ENCODE assay signal across 8 mouse cellular contexts in the genomic region with DNA sequence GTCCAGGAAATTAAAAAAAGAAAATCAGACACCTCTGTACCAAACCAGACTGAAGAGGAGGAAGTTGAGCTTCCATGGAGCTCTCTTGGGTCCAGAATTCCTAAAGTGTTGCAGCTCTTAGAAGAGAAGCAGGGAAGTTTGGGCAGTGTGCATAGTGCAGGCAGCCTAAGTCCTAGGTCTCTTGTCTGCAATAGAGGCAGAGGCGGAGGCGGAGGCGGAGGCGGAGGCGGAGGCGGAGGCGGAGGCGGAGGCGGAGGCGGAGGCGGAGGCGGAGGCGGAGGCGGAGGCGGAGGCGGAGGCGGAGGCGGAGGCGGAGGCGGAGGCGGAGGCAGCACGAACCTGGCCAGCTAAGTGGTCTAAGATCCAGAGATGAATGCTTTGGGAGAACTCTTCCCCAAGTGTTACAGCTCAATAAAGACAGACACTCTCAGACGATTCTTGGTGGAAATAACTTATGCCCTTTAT. TPM values are rescaled to one million over a fixed set of nuclear protein-coding genes. Genes with fewer than 3 reads are reported as not detected.
DNase-seq lines count a peak whose midpoint lies in the region; ATAC-seq and TF ChIP-seq lines count a peak whose summit lies in the region.

No protein-coding gene starts in this region.

- no peaks in the 10 kb centered on the region for H3K27me3 ChIP-seq in liver, postnatal 0 days (ENCODE audit: insufficient read depth, low read length)
- no peaks in the 10 kb centered on the region for H3K27me3 ChIP-seq in intestine, embryonic 14.5 days (replicated peaks; ENCODE audit: control insufficient read depth, insufficient read depth, low read length)
- H3K27me3 ChIP-seq in liver, embryonic 14.5 days (ENCODE audit: control insufficient read depth, insufficient read depth, low read length) = no peaks in the 10 kb centered on the region
- no peaks in the 10 kb centered on the region for H3K27me3 ChIP-seq in neural tube, embryonic 13.5 days

- no peak overlapping the region for H3K9ac ChIP-seq in liver, postnatal 0 days (replicated peaks)
- no peak overlapping the region for H3K9ac ChIP-seq in intestine, embryonic 14.5 days (ENCODE audit: low read length)
- H3K9ac ChIP-seq in liver, embryonic 14.5 days (replicated peaks) = no peak overlapping the region
- no peak overlapping the region for H3K9ac ChIP-seq in neural tube, embryonic 13.5 days

- no peaks in the 10 kb centered on the region for H3K9me3 ChIP-seq in liver, postnatal 0 days (ENCODE audit: low read length)
- no peaks in the 10 kb centered on the region for H3K9me3 ChIP-seq in intestine, embryonic 14.5 days (ENCODE audit: control insufficient read depth, low read length)
- H3K9me3 ChIP-seq in liver, embryonic 14.5 days (ENCODE audit: control insufficient read depth, low read length) = no peaks in the 10 kb centered on the region
- H3K9me3 ChIP-seq in neural tube, embryonic 13.5 days = no peaks in the 10 kb centered on the region

- H3K4me3 ChIP-seq in liver, postnatal 0 days (ENCODE audit: low read depth, low read length) = no peak overlapping the region
- no peak overlapping the region for H3K4me3 ChIP-seq in bone marrow macrophage, adult 2 months (ENCODE audit: insufficient read depth, low read length)
- H3K4me3 ChIP-seq in intestine, embryonic 14.5 days (ENCODE audit: low read depth, low read length) = no peak overlapping the region
- no peak overlapping the region for H3K4me3 ChIP-seq in liver, embryonic 14.5 days (ENCODE audit: insufficient read depth in 1 of 2, low read depth in 2 of 2, low read length in 2 of 2)
- no peak overlapping the region for H3K4me3 ChIP-seq in neural tube, embryonic 13.5 days

- no peak for ATAC-seq in liver, postnatal 0 days
- no peak for ATAC-seq in intestine, embryonic 14.5 days (replicated peaks; ENCODE audit: low FRiP score, low TSS enrichment, low read depth)
- ATAC-seq in liver, embryonic 14.5 days (ENCODE audit: insufficient read depth) = no peak
- ATAC-seq in neural tube, embryonic 13.5 days (ENCODE audit: low read depth) = peak; percentile 75

- peaks cover 35% of the 10 kb centered on the region for H3K4me1 ChIP-seq in liver, postnatal 0 days (ENCODE audit: insufficient read depth)
- peaks cover 60% of the 10 kb centered on the region for H3K4me1 ChIP-seq in bone marrow macrophage, adult 2 months (ENCODE audit: control insufficient read depth, insufficient read depth, low read length)
- peaks cover 43% of the 10 kb centered on the region for H3K4me1 ChIP-seq in intestine, embryonic 14.5 days (replicated peaks; ENCODE audit: control insufficient read depth, insufficient read depth, low read length)
- peaks cover 0 to 30% of the 10 kb centered on the region in 2 experiments; a peak in 2 of 4 replicates for H3K4me1 ChIP-seq in liver, embryonic 14.5 days (replicated peaks; ENCODE audit: control insufficient read depth in 2 of 2, insufficient read depth in 2 of 2, low read length in 1 of 2)
- H3K4me1 ChIP-seq in neural tube, embryonic 13.5 days (replicated peaks) = no peaks in the 10 kb centered on the region; the same call in 1 of the 2 replicates

- H3K36me3 ChIP-seq in liver, postnatal 0 days (replicated peaks; ENCODE audit: insufficient read depth, low read length) = no peaks in the 10 kb centered on the region
- H3K36me3 ChIP-seq in intestine, embryonic 14.5 days (ENCODE audit: control insufficient read depth, insufficient read depth, low read length) = no peaks in the 10 kb centered on the region
- no peaks in the 10 kb centered on the region for H3K36me3 ChIP-seq in liver, embryonic 14.5 days (replicated peaks; ENCODE audit: control insufficient read depth, insufficient read depth, low read depth)
- no peaks in the 10 kb centered on the region for H3K36me3 ChIP-seq in neural tube, embryonic 13.5 days

- TF ChIP-seq POLR2A in bone marrow macrophage, adult 2 months (IDR thresholded peaks at IDR 0.05; ENCODE audit: borderline replicate concordance, low read depth, low read length) = no peak

- no peak for TF ChIP-seq CTCF in liver, postnatal 0 days (IDR thresholded peaks at IDR 0.05; ENCODE audit: low read depth)
- TF ChIP-seq CTCF in bone marrow macrophage, adult 2 months (IDR thresholded peaks at IDR 0.05; ENCODE audit: low read depth, low read length) = no peak
- no peak for TF ChIP-seq CTCF in liver, embryonic 14.5 days (IDR thresholded peaks at IDR 0.05; ENCODE audit: low read depth)

- WGBS in liver, postnatal 0 days (ENCODE audit: insufficient replicate concordance) = 3% methylated on average over 12 of the region's 23 CpGs
- 7% methylated on average over 16 of the region's 23 CpGs for WGBS in intestine, embryonic 14.5 days
- WGBS in liver, embryonic 14.5 days (ENCODE audit: insufficient replicate concordance) = 0% methylated on average over 13 of the region's 23 CpGs
- whole genome bisulfite sequencing in neural tube, embryonic 13.5 days = 9% methylated on average over 7 of the region's 23 CpGs

- peak; percentile 35 for DNase-seq in liver
- DNase-seq in liver, postnatal 0 days = no peak
- DNase-seq in gastrocnemius, postnatal 4 days (ENCODE audit: low spot score in 2 of 2) = peak; percentile 23 to 58
- no peak for DNase-seq in intestine, embryonic 14.5 days (ENCODE audit: low spot score)
- DNase-seq in liver, embryonic 14.5 days (ENCODE audit: low read depth in 3 of 3, low spot score in 3 of 3) = no peak
- DNase-seq in left cerebral cortex, adult 8-10 months (ENCODE audit: low spot score in 2 of 2) = no peak

- no peak for TF ChIP-seq EP300 in liver, postnatal 0 days (IDR thresholded peaks at IDR 0.05; ENCODE audit: low read depth)
- TF ChIP-seq EP300 in liver, embryonic 14.5 days (IDR thresholded peaks at IDR 0.05; ENCODE audit: low read depth) = no peak

- H3K4me2 ChIP-seq in liver, postnatal 0 days (ENCODE audit: low read depth, low read length) = no peak overlapping the region
- H3K4me2 ChIP-seq in intestine, embryonic 14.5 days (ENCODE audit: low read length) = peak overlapping the region; percentile 37
- 0 out of 2 replicates have a peak overlapping the region, but pooled peaks have one; percentile 15 for H3K4me2 ChIP-seq in liver, embryonic 14.5 days (ENCODE audit: low read depth)
- H3K4me2 ChIP-seq in neural tube, embryonic 13.5 days = peak overlapping the region; percentile 39

- H3K27ac ChIP-seq in liver, postnatal 0 days (ENCODE audit: low read depth) = no peak overlapping the region
- peak overlapping the region; percentile 68 for H3K27ac ChIP-seq in bone marrow macrophage, adult 2 months (ENCODE audit: insufficient read depth, low read depth, low read length)
- H3K27ac ChIP-seq in intestine, embryonic 14.5 days (ENCODE audit: low read depth) = peak overlapping the region; percentile 78
- no peak overlapping the region for H3K27ac ChIP-seq in liver, embryonic 14.5 days
- no peak overlapping the region for H3K27ac ChIP-seq in neural tube, embryonic 13.5 days (replicated peaks)

RNA-seq across cellular contexts. Expression of a gene that starts 12.7 kb away (rescaled TPM):
- polyA plus RNA-seq in liver, postnatal 0 days (2015; fragmentation: Nextera tagmentation; extraction: Ambion mirVana) = 1.6 and 1.7 TPM in 2 replicates
- 156 and 160 TPM in 2 replicates for polyA plus RNA-seq in bone marrow macrophage, adult 2 months (2012; ENCODE audit: insufficient read depth, insufficient read length, missing spikeins)
- 10 to 100 TPM; 20.7 to 21.8 TPM for total RNA-seq in gastrocnemius, postnatal 4 days (2021)
- 16.7 and 17.9 TPM in 2 replicates for polyA plus RNA-seq in intestine, embryonic 14.5 days (2014; fragmentation: Nextera tagmentation; extraction: Ambion mirVana)
- polyA plus RNA-seq in liver, embryonic 14.5 days (2012; rRNA removed) = 1.2 and 2.0 TPM in 2 replicates
- polyA plus RNA-seq in liver, embryonic 14.5 days (2014; fragmentation: Nextera tagmentation; extraction: Ambion mirVana) = 1.2 and 1.3 TPM in 2 replicates
- 2.9 and 3.4 TPM in 2 replicates for polyA plus RNA-seq in neural tube, embryonic 13.5 days (2015; fragmentation: Nextera tagmentation; extraction: Ambion mirVana)
- 1 to 10 TPM; 5.8 to 7.4 (median 6.1) TPM for total RNA-seq in left cerebral cortex, adult 8-10 months (2022)

RNA-seq across cellular contexts. Expression of a gene that starts 24.1 kb away (rescaled TPM):
- 3.0 and 3.3 TPM in 2 replicates for polyA plus RNA-seq in liver, postnatal 0 days (2015; fragmentation: Nextera tagmentation; extraction: Ambion mirVana)
- polyA plus RNA-seq in bone marrow macrophage, adult 2 months (2012; ENCODE audit: insufficient read depth, insufficient read length, missing spikeins) = 21.0 and 23.2 TPM in 2 replicates
- total RNA-seq in gastrocnemius, postnatal 4 days (2021) = 1 to 10 TPM; 7.0 to 8.1 TPM
- polyA plus RNA-seq in intestine, embryonic 14.5 days (2014; fragmentation: Nextera tagmentation; extraction: Ambion mirVana) = 31.3 and 32.8 TPM in 2 replicates
- 3.0 and 4.2 TPM in 2 replicates for polyA plus RNA-seq in liver, embryonic 14.5 days (2012; rRNA removed)
- 5.1 and 5.3 TPM in 2 replicates for polyA plus RNA-seq in liver, embryonic 14.5 days (2014; fragmentation: Nextera tagmentation; extraction: Ambion mirVana)
- polyA plus RNA-seq in neural tube, embryonic 13.5 days (2015; fragmentation: Nextera tagmentation; extraction: Ambion mirVana) = 7.6 and 9.2 TPM in 2 replicates
- total RNA-seq in left cerebral cortex, adult 8-10 months (2022) = under 1 TPM in 3 of 4 experiments, not detected in 1; 0.30 to 0.35 (median 0.35) TPM

Comparison
In these comparisons a context has a peak if more than half of its experiments do, and no peak if none do; other contexts are left out.
1. DNase-seq: peak in liver (single experiment) and gastrocnemius, postnatal 4 days (2 of 2); none in liver, postnatal 0 days (single experiment), intestine, embryonic 14.5 days (single experiment), liver, embryonic 14.5 days (0 of 3) and left cerebral cortex, adult 8-10 months (0 of 2).
2. H3K27ac ChIP-seq: peak in bone marrow macrophage, adult 2 months (single experiment) and intestine, embryonic 14.5 days (single experiment); none in liver, postnatal 0 days (single experiment), liver, embryonic 14.5 days (single experiment) and neural tube, embryonic 13.5 days (single experiment).